Mouse (Mus musculus): ENCODE data around the gene Spag5.
"Not testable (repeated sequence)": the region's sequence is repeated elsewhere in the genome, so short reads cannot be mapped to it uniquely, and the experiment has no call there.

The Spag5 gene

GRCm38 (mm10) chr11:78301357-78302084 lies at the start of gene Spag5:
Gene Spag5, plus strand, starts transcription at chr11:78301529.
- DNase-seq (ENCODE audit: low spot score in 2 of 2), result peak; percentile 88 to 93

GRCm38 (mm10) chr11:78256618-78257017 lies 44.7 kb upstream of the Spag5 start:
- no peak for DNase-seq (ENCODE audit: low spot score in 2 of 2)

GRCm38 (mm10) chr11:78260489-78261258 lies 40.7 kb upstream of the Spag5 start:
- DNase-seq (ENCODE audit: low spot score in 2 of 2), result no peak

GRCm38 (mm10) chr11:78261380-78262352 lies 39.7 kb upstream of the Spag5 start, which contains the start of gene 2610507B11Rik:
Gene 2610507B11Rik, plus strand, starts transcription at chr11:78261752.
- DNase-seq (ENCODE audit: low spot score in 2 of 2), result peak; percentile 84 to 88

GRCm38 (mm10) chr11:78262550-78262949 lies 38.8 kb upstream of the Spag5 start:
- peak in 1 of 2 experiments; percentile 56 for DNase-seq (ENCODE audit: low spot score in 2 of 2)

GRCm38 (mm10) chr11:78265571-78265970 lies 35.8 kb upstream of the Spag5 start:
- DNase-seq (ENCODE audit: low spot score in 2 of 2), result no peak

GRCm38 (mm10) chr11:78271986-78272385 lies 29.3 kb upstream of the Spag5 start:
- DNase-seq (ENCODE audit: low spot score in 2 of 2), result peak; percentile 69 to 83

- DNase-seq (ENCODE audit: low spot score in 2 of 2), result no peak
Measured at GRCm38 (mm10) chr11:78275596-78275995, 25.7 kb upstream of the Spag5 start.

- not testable (repeated sequence) for DNase-seq (ENCODE audit: low spot score in 2 of 2)
Measured at GRCm38 (mm10) chr11:78276169-78276568, 25.2 kb upstream of the Spag5 start.

- DNase-seq (ENCODE audit: low spot score in 2 of 2), result no peak
Measured at GRCm38 (mm10) chr11:78278853-78279252, 22.5 kb upstream of the Spag5 start.

- no peak for DNase-seq (ENCODE audit: low spot score in 2 of 2)
Measured at GRCm38 (mm10) chr11:78279586-78279985, 21.7 kb upstream of the Spag5 start.

GRCm38 (mm10) chr11:78289146-78289763 lies 12.1 kb upstream of the Spag5 start:
- no peak for DNase-seq (ENCODE audit: low spot score in 2 of 2)

- peak; percentile 54 to 69 for DNase-seq (ENCODE audit: low spot score in 2 of 2)
Measured at GRCm38 (mm10) chr11:78290654-78291053, 10.7 kb upstream of the Spag5 start, which contains the start of gene BC030499. Gene BC030499, plus strand, starts transcription at chr11:78290841.

GRCm38 (mm10) chr11:78294585-78294984 lies 6.7 kb upstream of the Spag5 start:
- no peak for DNase-seq (ENCODE audit: low spot score in 2 of 2)

GRCm38 (mm10) chr11:78300917-78301316 lies 412 bp upstream of the Spag5 start:
- no peak for DNase-seq (ENCODE audit: low spot score in 2 of 2)

- DNase-seq (ENCODE audit: low spot score in 2 of 2), result no peak
Measured at GRCm38 (mm10) chr11:78305272-78305671, 3.9 kb downstream of the Spag5 start.

- DNase-seq (ENCODE audit: low spot score in 2 of 2), result no peak
Measured at GRCm38 (mm10) chr11:78310861-78311511, 9.7 kb downstream of the Spag5 start.

- no peak for DNase-seq (ENCODE audit: low spot score in 2 of 2)
Measured at GRCm38 (mm10) chr11:78313662-78314061, 12.3 kb downstream of the Spag5 start.

- DNase-seq (ENCODE audit: low spot score in 2 of 2), result no peak
Measured at GRCm38 (mm10) chr11:78318411-78318810, 17.1 kb downstream of the Spag5 start.

- no peak for DNase-seq (ENCODE audit: low spot score in 2 of 2)
Measured at GRCm38 (mm10) chr11:78322076-78322831, 20.9 kb downstream of the Spag5 start.

All from frontal cortex, postnatal 36 days (tissue).